Mouse (Mus musculus) urinary bladder, postnatal 36 days (tissue): Measurements from ENCODE around the gene Nabp2.
A peak's percentile ranks its signal among the peaks of the same experiment; 100 is the strongest.

Source experiments
- DNase-seq, 2 experiments: peaks; one replicate each; pipeline ENCODE4 v3.0.0; 2022; ENCODE audit warnings: low spot score in 2 of 2, mixed read lengths in 1 of 2

Gene Nabp2

GRCm38 (mm10) chr10:128388941-128389340 lies 22.4 kb downstream of the Nabp2 start:
- DNase-seq: no peak

GRCm38 (mm10) chr10:128385902-128386301 lies 25.4 kb downstream of the Nabp2 start:
- DNase-seq: no peak

GRCm38 (mm10) chr10:128382482-128382881 lies 28.8 kb downstream of the Nabp2 start:
- no peak for DNase-seq

GRCm38 (mm10) chr10:128380565-128380964 lies 30.7 kb downstream of the Nabp2 start:
- DNase-seq: no peak

GRCm38 (mm10) chr10:128379260-128379659 lies 32.0 kb downstream of the Nabp2 start:
- no peak for DNase-seq

GRCm38 (mm10) chr10:128378462-128378861 lies 32.8 kb downstream of the Nabp2 start:
- no peak for DNase-seq

GRCm38 (mm10) chr10:128377940-128378448 lies 33.3 kb downstream of the Nabp2 start:
- no peak for DNase-seq

- DNase-seq: peak; percentile 26 to 28
Observed at GRCm38 (mm10) chr10:128377222-128377939, 33.9 kb downstream of the Nabp2 start.

- DNase-seq: peak; percentile 84 to 85
Observed at GRCm38 (mm10) chr10:128376455-128377211, 34.7 kb downstream of the Nabp2 start, which contains the start of gene Ankrd52. Gene Ankrd52, plus strand, starts transcription at chr10:128377115.

- no peak for DNase-seq
Observed at GRCm38 (mm10) chr10:128376099-128376454, 35.2 kb downstream of the Nabp2 start.

GRCm38 (mm10) chr10:128374393-128374792 lies 36.9 kb downstream of the Nabp2 start:
- DNase-seq: no peak

- no peak for DNase-seq
Observed at GRCm38 (mm10) chr10:128372989-128373748, 38.1 kb downstream of the Nabp2 start.

GRCm38 (mm10) chr10:128372142-128372541 lies 39.1 kb downstream of the Nabp2 start:
- no peak for DNase-seq

- DNase-seq: no peak
Observed at GRCm38 (mm10) chr10:128370601-128371000, 40.7 kb downstream of the Nabp2 start.

- no peak for DNase-seq
Observed at GRCm38 (mm10) chr10:128370021-128370420, 41.3 kb downstream of the Nabp2 start.

GRCm38 (mm10) chr10:128369599-128369998 lies 41.7 kb downstream of the Nabp2 start:
- DNase-seq: no peak

GRCm38 (mm10) chr10:128369218-128369543 lies 42.1 kb downstream of the Nabp2 start:
- no peak for DNase-seq

GRCm38 (mm10) chr10:128368402-128369217 lies 42.7 kb downstream of the Nabp2 start, which contains the start of gene Coq10a:
Gene Coq10a, minus strand, starts transcription at chr10:128368997.
- DNase-seq: peak; percentile 81 to 91

- DNase-seq: no peak
Observed at GRCm38 (mm10) chr10:128367899-128368401, 43.3 kb downstream of the Nabp2 start.

GRCm38 (mm10) chr10:128362568-128362967 lies 48.7 kb downstream of the Nabp2 start:
- DNase-seq: no peak

- DNase-seq: no peak
Observed at GRCm38 (mm10) chr10:128361836-128362235, 49.5 kb downstream of the Nabp2 start.
